Mouse (Mus musculus): ENCODE results near the gene Clint1. TPM values are rescaled to one million over a fixed set of nuclear protein-coding genes. Genes with fewer than 3 reads are reported as not detected.

Clint1 gene
- polyA plus RNA-seq, 1 experiment from 2014 or later, result 60.3 TPM

DNA sequence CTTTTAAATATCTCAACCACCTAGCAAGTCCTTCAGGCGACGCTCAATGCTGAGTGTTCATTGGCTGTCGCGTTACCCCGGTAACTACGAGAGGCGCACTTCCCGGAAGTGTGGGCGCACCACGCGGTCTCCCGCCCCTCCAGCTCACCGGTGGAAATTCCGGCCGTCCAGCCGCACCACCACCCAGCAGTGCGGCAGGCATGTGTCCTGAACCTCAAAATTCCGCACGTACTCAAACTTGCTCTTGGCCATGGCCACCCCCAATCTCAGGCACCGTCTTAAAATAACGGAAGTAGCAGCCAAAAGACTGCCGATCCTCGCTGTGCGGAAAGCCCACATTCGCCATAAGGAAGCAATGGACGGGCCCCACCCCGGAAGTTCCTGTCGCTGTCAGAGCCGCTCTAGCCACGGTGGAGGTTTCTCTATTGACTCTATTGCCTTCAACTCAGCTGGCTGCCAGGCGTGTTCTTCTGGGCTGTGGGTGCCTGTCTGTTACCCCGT lies 103.3 kb downstream of the Clint1 start, which contains the start of gene Thg1l:
Gene Thg1l, minus strand, starts transcription at position 368 of the 501 bp plus-strand sequence.
- Histone ChIP-seq H3K27ac (replicated peaks) (peak within 1 kb of the TSS; percentile 86), H3K4me3 (peak within 1 kb of the TSS; percentile 74)
- WGBS, result under 1% methylated on average over 32 of the region's 32 CpGs

GRCm38 (mm10) chr11:45959598-45959997 lies 107.7 kb downstream of the Clint1 start:
- H3K4me3 ChIP-seq, result no peak overlapping the region
- no peaks in the 10 kb centered on the region for H3K27me3 ChIP-seq (ENCODE audit: low read depth, poor library complexity, severe bottlenecking)
- H3K27ac ChIP-seq (replicated peaks), result no peak overlapping the region
- no peaks in the 10 kb centered on the region for H3K36me3 ChIP-seq
- 83% methylated on average over 3 of the region's 3 CpGs for WGBS
- H3K4me1 ChIP-seq, result peaks cover 5% of the 10 kb centered on the region
- no peaks in the 10 kb centered on the region; the same call in 1 of the 2 replicates for H3K9me3 ChIP-seq (replicated peaks)
- no peak for DNase-seq (ENCODE audit: low spot score)

More for the DNA sequence above, 103.3 kb downstream of the Clint1 start, which contains the start of gene Thg1l:
- Histone ChIP-seq H3K4me1 (peaks cover 14% of the 10 kb centered on the region), H3K9me3 (replicated peaks) (no peaks in the 10 kb centered on the region), H3K27me3 (ENCODE audit: low read depth, poor library complexity, severe bottlenecking) (no peaks in the 10 kb centered on the region), H3K36me3 (peaks cover 23% of the 10 kb centered on the region)
- DNase-seq (ENCODE audit: low spot score), result peak; percentile 92

DNA sequence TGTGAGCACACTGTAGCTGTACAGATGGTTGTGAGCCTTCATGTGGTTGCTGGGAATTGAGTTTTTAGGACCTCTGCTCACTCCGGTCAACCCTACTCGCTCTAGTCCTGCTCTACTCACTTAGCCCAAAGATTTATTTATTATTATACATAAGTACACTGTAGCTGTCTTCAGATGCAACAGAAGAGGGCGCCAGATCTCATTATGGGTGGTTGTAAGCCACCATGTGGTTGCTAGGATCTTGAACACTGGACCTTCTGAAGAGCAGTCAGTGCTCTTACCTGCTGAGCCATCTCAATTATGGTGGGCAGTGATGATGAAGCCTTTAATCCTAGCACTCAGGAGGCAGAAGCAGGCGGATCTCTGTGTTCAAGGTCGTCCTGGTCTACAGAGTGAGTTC lies 108.2 kb downstream of the Clint1 start:
- WGBS, result 84% methylated on average over 5 of the region's 5 CpGs

More for the DNA sequence above, 108.2 kb downstream of the Clint1 start:
- H3K27ac ChIP-seq (replicated peaks), result no peak overlapping the region
- no peaks in the 10 kb centered on the region for H3K27me3 ChIP-seq (ENCODE audit: low read depth, poor library complexity, severe bottlenecking)
- no peaks in the 10 kb centered on the region; the same call in 1 of the 2 replicates for H3K9me3 ChIP-seq (replicated peaks)
- no peaks in the 10 kb centered on the region for H3K36me3 ChIP-seq
- no peak overlapping the region for H3K4me3 ChIP-seq
- H3K4me1 ChIP-seq, result peaks cover 2% of the 10 kb centered on the region; the same call in 1 of the 2 replicates
- no peak for DNase-seq (ENCODE audit: low spot score)

Small RNA genes lying within 50 kb of the gene (microRNA-seq; reads per million reads assigned to microRNA genes)
- not detected for gene Gm22751

Other genes starting within 250 kb of the Clint1 start
- gene Lsm11, start 92.9 kb downstream of the Clint1 start, polyA plus RNA-seq (2016; fragmentation: Nextera tagmentation; extraction: Ambion mirVana), result 7.3 and 9.1 TPM in 2 replicates
- gene Thg1l, start 103.4 kb downstream of the Clint1 start, polyA plus RNA-seq (2016; fragmentation: Nextera tagmentation; extraction: Ambion mirVana), result 18.2 and 18.3 TPM in 2 replicates
- 0.05 and 0.09 TPM in 2 replicates for gene Sox30, start 128.3 kb downstream of the Clint1 start, polyA plus RNA-seq (2016; fragmentation: Nextera tagmentation; extraction: Ambion mirVana)
- 2.4 and 3.4 TPM in 2 replicates for gene Gm12166, start 200.3 kb downstream of the Clint1 start, polyA plus RNA-seq (2016; fragmentation: Nextera tagmentation; extraction: Ambion mirVana)
- gene Adam19, start 203.9 kb downstream of the Clint1 start, polyA plus RNA-seq (2016; fragmentation: Nextera tagmentation; extraction: Ambion mirVana), result 9.3 and 11.1 TPM in 2 replicates

Data from midbrain, embryonic 10.5 days (tissue).